Mouse (Mus musculus): Measurements from ENCODE around the gene Syt1. TPM values are rescaled to one million over a fixed set of nuclear protein-coding genes. Genes with fewer than 3 reads are reported as not detected.

Syt1 gene
- polyA plus RNA-seq, 1 experiment from 2014 or later, result 1.4 TPM

DNA sequence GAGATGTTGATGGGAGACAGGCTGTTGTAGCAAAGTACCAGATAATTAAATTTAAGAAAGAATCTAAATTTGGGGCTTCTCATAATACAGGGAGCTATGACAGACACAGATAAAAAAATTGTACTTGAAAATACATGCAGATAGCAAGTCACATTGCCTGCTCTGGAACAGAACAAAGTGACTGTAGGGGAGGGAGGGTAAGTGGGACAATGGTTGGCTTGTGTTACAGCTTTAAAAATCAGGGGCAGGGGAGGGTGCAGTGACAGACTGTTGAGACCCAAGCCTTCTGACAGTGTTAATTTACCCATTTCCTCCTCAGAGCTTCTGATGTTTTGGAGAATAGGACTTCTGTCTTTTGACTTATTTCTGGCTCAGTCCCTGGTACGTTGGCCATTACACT lies 126.3 kb downstream of the Syt1 start:
- H3K4me1 ChIP-seq (replicated peaks), result no peaks in the 10 kb centered on the region
- 65% methylated on average over 1 of the region's 1 CpGs for WGBS
- H3K4me2 ChIP-seq, result no peak overlapping the region
- no peak overlapping the region for H3K4me3 ChIP-seq (replicated peaks)
- H3K27me3 ChIP-seq, result no peaks in the 10 kb centered on the region
- H3K9ac ChIP-seq (replicated peaks), result no peak overlapping the region
- ATAC-seq (ENCODE audit: insufficient number of reproducible peaks, insufficient read depth, low FRiP score, low TSS enrichment, low read depth), result no peak
- no peaks in the 10 kb centered on the region for H3K9me3 ChIP-seq
- no peaks in the 10 kb centered on the region for H3K36me3 ChIP-seq
- H3K27ac ChIP-seq, result no peak overlapping the region

DNA sequence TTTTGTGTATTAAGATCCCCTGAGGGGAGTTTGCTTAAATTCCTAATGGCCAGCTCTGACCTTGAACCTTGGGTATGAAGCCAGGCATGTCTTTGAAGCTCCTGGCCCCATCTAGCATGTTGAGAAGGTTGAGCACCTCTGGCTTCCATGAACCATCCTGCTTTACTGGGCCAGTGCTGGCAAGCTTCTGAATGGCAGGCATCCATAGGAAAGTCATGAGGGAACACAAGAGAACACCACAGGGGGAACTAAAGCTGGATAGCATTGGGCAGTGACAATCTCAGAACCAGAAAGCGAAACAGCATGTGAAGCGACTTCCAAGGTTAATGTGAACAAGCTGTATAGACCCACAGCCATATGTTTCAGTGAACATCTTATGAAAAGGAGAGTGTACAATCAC lies 130.4 kb downstream of the Syt1 start:
- no peaks in the 10 kb centered on the region for H3K4me1 ChIP-seq (replicated peaks)
- no peak overlapping the region for H3K4me2 ChIP-seq
- no peak for ATAC-seq (ENCODE audit: insufficient number of reproducible peaks, insufficient read depth, low FRiP score, low TSS enrichment, low read depth)
- H3K9me3 ChIP-seq, result no peaks in the 10 kb centered on the region
- no peak overlapping the region for H3K4me3 ChIP-seq (replicated peaks)
- no peak overlapping the region for H3K9ac ChIP-seq (replicated peaks)
- H3K36me3 ChIP-seq, result no peaks in the 10 kb centered on the region
- H3K27me3 ChIP-seq, result no peaks in the 10 kb centered on the region
- 87% methylated on average over 2 of the region's 2 CpGs for WGBS
- no peak overlapping the region for H3K27ac ChIP-seq

DNA sequence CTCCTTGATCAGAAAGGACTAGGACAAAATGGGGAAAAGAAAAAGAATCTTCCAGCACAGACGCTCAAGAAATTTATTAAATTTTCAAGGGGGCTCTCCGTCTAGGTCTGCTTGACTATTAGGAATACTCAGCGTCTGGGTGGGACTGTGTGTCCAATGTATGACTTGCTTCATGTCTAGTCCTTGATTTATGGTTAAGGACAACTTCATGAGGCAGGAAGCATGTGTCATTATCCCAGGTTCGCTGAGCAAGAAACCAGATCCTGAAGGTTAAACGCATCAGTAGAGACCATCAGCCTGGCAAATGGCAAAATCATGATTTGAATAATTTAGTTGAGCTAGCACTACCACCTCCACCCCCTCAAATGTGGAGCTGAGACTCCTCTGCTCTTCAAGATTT lies 135.1 kb downstream of the Syt1 start:
- no peak overlapping the region for H3K27ac ChIP-seq
- H3K36me3 ChIP-seq, result no peaks in the 10 kb centered on the region
- H3K4me3 ChIP-seq (replicated peaks), result no peak overlapping the region
- no peaks in the 10 kb centered on the region for H3K27me3 ChIP-seq
- H3K4me2 ChIP-seq, result no peak overlapping the region
- no peaks in the 10 kb centered on the region for H3K4me1 ChIP-seq (replicated peaks)
- H3K9me3 ChIP-seq, result no peaks in the 10 kb centered on the region
- no peak for ATAC-seq (ENCODE audit: insufficient number of reproducible peaks, insufficient read depth, low FRiP score, low TSS enrichment, low read depth)
- H3K9ac ChIP-seq (replicated peaks), result no peak overlapping the region
- 87% methylated on average over 5 of the region's 5 CpGs for WGBS

DNA sequence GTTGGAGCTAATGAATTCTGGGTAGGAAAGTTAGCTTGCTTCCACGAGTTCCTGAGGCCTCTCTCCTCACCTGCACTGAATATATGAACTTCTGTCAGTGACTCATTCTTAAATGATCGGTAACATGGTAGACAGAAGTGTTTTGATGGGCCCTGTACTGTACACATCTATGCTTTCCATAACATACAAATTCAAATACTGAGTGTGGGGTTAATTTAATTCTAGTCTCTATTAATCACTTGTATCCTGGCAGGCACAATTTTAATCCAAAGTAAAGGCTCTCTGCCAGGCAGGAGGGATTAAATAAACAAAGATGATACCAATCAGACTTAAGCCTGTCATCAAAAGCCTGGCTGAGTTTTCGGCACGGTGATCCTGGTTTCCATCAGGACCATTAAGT lies 136.1 kb downstream of the Syt1 start:
- Histone ChIP-seq H3K4me3 (replicated peaks) (no peak overlapping the region), H3K27me3 (no peaks in the 10 kb centered on the region), H3K4me2 (no peak overlapping the region), H3K27ac (no peak overlapping the region), H3K9me3 (no peaks in the 10 kb centered on the region), H3K9ac (replicated peaks) (no peak overlapping the region), H3K36me3 (no peaks in the 10 kb centered on the region), H3K4me1 (replicated peaks) (no peaks in the 10 kb centered on the region)
- no peak for ATAC-seq (ENCODE audit: insufficient number of reproducible peaks, insufficient read depth, low FRiP score, low TSS enrichment, low read depth)
- 83% methylated on average over 4 of the region's 4 CpGs for WGBS

DNA sequence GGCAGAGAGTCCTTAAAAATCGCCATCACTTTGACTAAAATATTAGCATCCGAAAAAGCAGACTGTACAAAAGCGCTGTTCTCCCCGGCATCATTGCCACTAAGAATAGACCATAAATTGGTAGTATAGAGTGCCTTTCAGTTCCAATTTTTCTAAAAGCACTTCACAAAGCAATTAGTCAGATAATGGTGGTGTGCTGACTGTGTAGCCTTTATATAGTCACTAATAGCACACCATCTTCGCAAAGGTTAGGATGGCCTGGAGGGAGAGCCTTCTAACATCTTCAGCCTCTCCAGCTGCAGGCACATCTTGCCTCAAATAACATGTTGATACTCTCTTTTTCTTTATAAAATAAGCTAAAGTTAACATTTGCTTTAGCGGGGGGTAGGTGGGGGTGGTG lies 138.4 kb downstream of the Syt1 start:
- no peak overlapping the region for H3K9ac ChIP-seq (replicated peaks)
- no peaks in the 10 kb centered on the region for H3K9me3 ChIP-seq
- H3K4me2 ChIP-seq, result no peak overlapping the region
- H3K27ac ChIP-seq, result no peak overlapping the region
- H3K4me3 ChIP-seq (replicated peaks), result no peak overlapping the region
- H3K4me1 ChIP-seq (replicated peaks), result no peaks in the 10 kb centered on the region
- no peaks in the 10 kb centered on the region for H3K36me3 ChIP-seq
- ATAC-seq (ENCODE audit: insufficient number of reproducible peaks, insufficient read depth, low FRiP score, low TSS enrichment, low read depth), result no peak
- H3K27me3 ChIP-seq, result no peaks in the 10 kb centered on the region
- WGBS, result 89% methylated on average over 6 of the region's 6 CpGs

DNA sequence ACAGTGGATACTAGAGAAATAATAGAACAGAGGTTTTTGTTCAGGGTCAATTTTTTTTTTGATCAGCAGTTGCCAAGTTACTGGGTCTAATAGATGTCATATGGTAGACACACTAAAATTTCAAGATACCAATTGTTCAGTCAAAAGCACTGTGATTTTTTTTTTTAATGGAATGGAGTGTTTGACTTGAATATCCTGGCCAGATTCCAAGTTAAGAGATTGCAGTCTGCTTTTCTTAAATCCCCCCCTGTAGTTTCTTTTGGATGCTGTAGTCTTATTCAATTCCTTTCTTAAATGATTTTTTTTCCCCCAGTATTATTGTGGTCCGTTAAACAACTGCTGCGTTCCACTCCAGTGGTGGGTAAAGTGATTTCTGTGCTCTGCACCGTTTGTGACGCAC lies 140.2 kb downstream of the Syt1 start:
- ATAC-seq (ENCODE audit: insufficient number of reproducible peaks, insufficient read depth, low FRiP score, low TSS enrichment, low read depth), result no peak

DNA sequence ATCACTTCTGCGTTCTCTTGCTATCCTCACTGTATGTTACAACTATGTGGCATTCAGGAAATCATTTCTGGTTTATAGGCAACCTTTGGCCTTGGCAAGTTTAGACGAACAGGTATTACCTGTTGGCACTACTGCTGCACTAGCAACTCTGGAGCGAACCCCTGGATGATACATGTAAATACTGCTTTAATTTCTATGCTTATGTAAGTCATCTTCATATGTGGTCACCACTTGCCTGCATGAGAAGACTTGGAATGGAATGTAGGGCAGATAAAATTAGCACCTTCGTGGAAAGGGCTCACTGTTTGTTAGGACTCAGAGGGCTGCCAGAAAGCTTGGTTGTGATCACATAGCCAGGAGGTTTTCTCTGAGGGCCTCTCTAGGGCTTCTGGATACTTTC lies 142.6 kb downstream of the Syt1 start:
- Histone ChIP-seq H3K4me1 (replicated peaks) (no peaks in the 10 kb centered on the region), H3K27me3 (no peaks in the 10 kb centered on the region), H3K36me3 (no peaks in the 10 kb centered on the region), H3K27ac (no peak overlapping the region), H3K9ac (replicated peaks) (no peak overlapping the region), H3K9me3 (no peaks in the 10 kb centered on the region), H3K4me3 (replicated peaks) (no peak overlapping the region), H3K4me2 (no peak overlapping the region)
- ATAC-seq (ENCODE audit: insufficient number of reproducible peaks, insufficient read depth, low FRiP score, low TSS enrichment, low read depth), result no peak
- 83% methylated on average over 4 of the region's 4 CpGs for WGBS

More for the DNA sequence above, 140.2 kb downstream of the Syt1 start:
- Histone ChIP-seq H3K9me3 (no peaks in the 10 kb centered on the region), H3K9ac (replicated peaks) (no peak overlapping the region), H3K4me2 (no peak overlapping the region), H3K36me3 (no peaks in the 10 kb centered on the region), H3K27me3 (no peaks in the 10 kb centered on the region), H3K4me1 (replicated peaks) (no peaks in the 10 kb centered on the region), H3K27ac (no peak overlapping the region), H3K4me3 (replicated peaks) (no peak overlapping the region)
- WGBS, result 77% methylated on average over 4 of the region's 4 CpGs

DNA sequence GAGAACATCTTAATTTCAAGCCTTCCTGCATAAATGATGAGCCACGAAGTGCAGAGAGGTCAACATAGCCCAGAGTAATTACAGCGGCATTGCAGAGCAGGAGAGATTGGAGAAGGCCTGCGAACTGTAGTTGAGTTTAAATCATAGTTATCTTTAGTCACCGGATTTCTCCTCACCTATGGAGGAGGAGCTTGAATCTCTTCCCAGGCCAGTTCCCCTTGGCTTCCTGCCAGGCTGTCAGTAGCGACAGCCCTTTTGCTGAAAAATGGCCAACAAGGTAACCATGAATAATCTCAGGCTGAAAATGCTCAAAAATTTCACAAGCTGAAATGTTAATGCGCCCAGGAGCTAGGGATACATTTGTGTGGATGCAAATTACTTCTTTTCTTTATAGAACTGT lies 143.6 kb downstream of the Syt1 start:
- Histone ChIP-seq H3K9me3 (no peaks in the 10 kb centered on the region), H3K27me3 (no peaks in the 10 kb centered on the region), H3K27ac (no peak overlapping the region), H3K4me3 (replicated peaks) (no peak overlapping the region), H3K4me1 (replicated peaks) (no peaks in the 10 kb centered on the region), H3K9ac (replicated peaks) (no peak overlapping the region), H3K36me3 (no peaks in the 10 kb centered on the region), H3K4me2 (no peak overlapping the region)
- ATAC-seq (ENCODE audit: insufficient number of reproducible peaks, insufficient read depth, low FRiP score, low TSS enrichment, low read depth), result no peak
- WGBS, result 80% methylated on average over 6 of the region's 6 CpGs

DNA sequence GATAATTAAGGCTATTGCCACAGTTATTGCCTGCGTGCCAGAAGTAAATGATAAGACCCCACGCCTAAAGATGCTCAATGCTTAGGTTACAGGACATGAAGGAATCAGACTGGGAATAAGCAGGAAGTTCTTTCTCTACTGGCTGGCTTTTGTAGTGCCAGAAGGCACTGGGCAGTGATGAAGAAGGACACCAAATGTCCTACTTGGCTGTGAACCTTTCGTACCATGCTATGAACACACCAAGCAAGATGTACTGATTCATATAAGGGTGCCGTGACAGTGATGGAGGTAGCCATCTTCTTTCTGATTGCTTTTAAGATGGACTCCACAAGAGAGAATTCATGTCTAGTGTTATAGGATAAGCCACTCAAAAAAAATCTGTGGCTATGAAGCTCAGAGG lies 145.2 kb downstream of the Syt1 start:
- ATAC-seq (ENCODE audit: insufficient number of reproducible peaks, insufficient read depth, low FRiP score, low TSS enrichment, low read depth), result no peak
- Histone ChIP-seq H3K9me3 (no peaks in the 10 kb centered on the region), H3K36me3 (no peaks in the 10 kb centered on the region), H3K27ac (no peak overlapping the region), H3K4me3 (replicated peaks) (no peak overlapping the region), H3K4me2 (no peak overlapping the region), H3K27me3 (no peaks in the 10 kb centered on the region), H3K9ac (replicated peaks) (no peak overlapping the region), H3K4me1 (replicated peaks) (no peaks in the 10 kb centered on the region)
- WGBS, result 91% methylated on average over 4 of the region's 4 CpGs

DNA sequence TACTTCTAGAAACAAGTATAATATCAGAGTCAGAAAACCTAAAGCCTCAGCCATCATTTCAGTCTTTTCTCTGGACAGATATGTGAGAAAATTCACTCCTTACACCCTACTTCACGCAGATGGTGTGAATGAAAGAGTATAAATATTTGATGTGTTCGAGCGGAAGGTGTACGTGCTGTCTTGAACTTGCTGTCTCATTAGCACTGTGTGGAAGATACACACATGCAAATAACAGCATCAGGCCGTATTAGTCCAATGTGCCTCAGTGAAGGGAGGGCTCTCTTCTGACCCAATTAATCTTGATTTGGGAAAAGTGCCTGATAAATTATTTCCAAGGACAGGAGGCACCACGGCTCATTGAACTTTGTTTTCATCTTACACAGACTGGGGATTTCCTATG lies 154.8 kb downstream of the Syt1 start:
- Histone ChIP-seq H3K9me3 (no peaks in the 10 kb centered on the region), H3K4me1 (replicated peaks) (no peaks in the 10 kb centered on the region), H3K4me2 (no peak overlapping the region), H3K27me3 (no peaks in the 10 kb centered on the region), H3K36me3 (no peaks in the 10 kb centered on the region), H3K9ac (replicated peaks) (no peak overlapping the region), H3K27ac (no peak overlapping the region), H3K4me3 (replicated peaks) (no peak overlapping the region)
- WGBS, result 89% methylated on average over 6 of the region's 6 CpGs
- ATAC-seq (ENCODE audit: insufficient number of reproducible peaks, insufficient read depth, low FRiP score, low TSS enrichment, low read depth), result no peak

DNA sequence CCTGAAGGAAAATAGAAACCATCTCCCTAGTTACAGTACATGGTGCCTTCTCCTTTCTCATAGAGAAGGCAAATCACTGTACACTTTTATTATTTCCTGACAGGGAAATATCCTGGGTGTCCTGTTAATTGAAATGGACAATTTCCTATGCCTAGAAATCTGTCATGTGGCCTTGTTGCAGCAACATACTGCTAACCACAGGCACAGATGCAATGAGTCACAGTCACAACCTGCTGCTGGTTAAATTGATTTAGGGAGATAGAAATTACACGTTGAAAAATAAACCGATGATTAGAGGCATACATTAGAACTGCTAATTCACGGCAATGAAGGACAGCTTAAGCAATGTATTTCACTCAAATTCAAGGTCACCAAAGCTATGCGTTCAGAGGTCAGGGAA lies 158.0 kb downstream of the Syt1 start:
- no peaks in the 10 kb centered on the region for H3K27me3 ChIP-seq
- H3K4me2 ChIP-seq, result no peak overlapping the region
- no peak overlapping the region for H3K9ac ChIP-seq (replicated peaks)
- no peak overlapping the region for H3K4me3 ChIP-seq (replicated peaks)
- WGBS, result 79% methylated on average over 4 of the region's 4 CpGs
- no peak overlapping the region for H3K27ac ChIP-seq
- ATAC-seq (ENCODE audit: insufficient number of reproducible peaks, insufficient read depth, low FRiP score, low TSS enrichment, low read depth), result no peak
- no peaks in the 10 kb centered on the region for H3K9me3 ChIP-seq
- no peaks in the 10 kb centered on the region for H3K4me1 ChIP-seq (replicated peaks)
- no peaks in the 10 kb centered on the region for H3K36me3 ChIP-seq

DNA sequence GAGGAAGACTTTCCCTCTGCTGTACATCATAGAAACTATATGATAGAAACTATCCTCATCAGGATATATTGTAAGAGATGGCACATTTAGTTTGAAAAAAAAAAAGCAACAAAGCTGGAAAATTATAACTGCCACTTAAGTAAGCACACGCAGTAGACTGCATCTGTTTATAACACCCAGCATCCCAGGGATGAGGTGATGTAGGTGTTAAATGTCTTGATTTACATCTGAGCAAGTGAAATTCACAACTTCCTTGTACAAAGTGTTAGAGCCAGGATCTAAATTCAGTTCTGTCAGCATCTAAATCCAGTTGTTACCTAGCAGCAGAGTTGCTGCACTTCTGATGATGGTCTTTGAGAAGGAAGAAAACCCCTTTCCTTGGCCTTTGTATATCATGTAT lies 173.3 kb downstream of the Syt1 start:
- no peak overlapping the region for H3K9ac ChIP-seq (replicated peaks)
- H3K36me3 ChIP-seq, result no peaks in the 10 kb centered on the region
- H3K27me3 ChIP-seq, result no peaks in the 10 kb centered on the region
- 83% methylated on average over 1 of the region's 1 CpGs for WGBS
- no peak overlapping the region for H3K4me3 ChIP-seq (replicated peaks)
- H3K9me3 ChIP-seq, result no peaks in the 10 kb centered on the region
- H3K27ac ChIP-seq, result no peak overlapping the region
- no peaks in the 10 kb centered on the region for H3K4me1 ChIP-seq (replicated peaks)
- no peak overlapping the region for H3K4me2 ChIP-seq
- ATAC-seq (ENCODE audit: insufficient number of reproducible peaks, insufficient read depth, low FRiP score, low TSS enrichment, low read depth), result no peak
